Mouse (Mus musculus): Measurements from ENCODE around the gene Zfp3.

The Zfp3 gene

DNA sequence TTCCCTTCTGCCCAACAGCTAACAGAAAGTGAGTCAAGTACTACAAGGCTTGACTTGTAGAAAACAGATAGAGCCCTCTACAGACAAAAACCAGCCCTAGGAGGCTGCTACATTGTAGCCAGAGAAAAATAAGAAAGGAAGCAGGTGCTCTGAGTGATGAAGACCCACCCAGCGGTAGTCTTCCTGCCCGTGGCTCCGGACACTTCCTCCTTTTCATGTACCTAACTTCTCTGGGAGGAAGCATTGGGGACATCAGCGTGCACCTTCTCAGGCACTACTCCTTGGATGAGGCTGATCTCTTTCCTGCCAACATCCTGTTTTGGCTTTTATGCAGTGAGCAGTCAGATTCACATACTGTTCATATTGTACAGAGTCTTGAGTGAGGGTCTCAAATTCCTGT, 42.7 kb downstream of the Zfp3 start:
- DNase-seq (ENCODE audit: extremely low spot score, low read depth, low spot score), result no peak

DNA sequence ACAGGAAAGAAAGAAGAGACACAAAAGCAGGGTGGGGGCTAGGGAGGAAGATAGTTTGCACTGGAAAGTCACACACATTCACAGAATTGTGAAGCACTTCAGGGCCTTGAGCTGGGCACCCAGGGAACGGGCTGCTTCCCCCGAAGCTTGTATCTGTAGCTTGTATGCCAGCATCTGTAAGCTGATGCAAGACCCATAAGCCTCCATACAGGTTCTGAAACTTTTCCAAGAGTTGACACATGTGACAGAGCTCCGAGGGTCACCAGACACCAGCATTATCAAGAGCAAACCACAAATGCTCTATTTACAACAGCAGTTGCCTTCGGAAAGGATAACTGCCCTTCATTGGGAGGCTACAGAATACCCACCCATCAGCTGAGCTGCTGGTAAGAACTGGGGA, 43.6 kb downstream of the Zfp3 start:
- no peak for DNase-seq (ENCODE audit: extremely low spot score, low read depth, low spot score)

DNA sequence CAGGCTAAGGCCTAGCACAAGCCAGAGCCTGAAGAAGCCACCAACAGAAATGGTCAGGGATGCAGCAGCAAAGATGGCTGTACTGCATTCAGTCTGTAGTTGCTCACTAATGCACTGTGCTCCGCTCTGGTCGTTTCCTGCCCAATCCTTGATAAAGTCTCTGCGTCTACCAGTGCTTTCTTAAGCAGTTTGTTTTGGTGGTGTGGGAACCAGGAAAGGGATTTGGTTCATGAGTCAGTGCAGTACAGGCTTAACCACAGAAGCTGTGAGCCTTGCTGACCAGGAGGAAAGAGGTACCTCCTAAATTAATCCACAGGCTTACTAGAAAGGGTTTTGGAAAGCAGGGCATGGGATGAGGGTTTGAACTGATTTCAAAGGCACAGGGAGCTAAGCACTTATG, 44.1 kb downstream of the Zfp3 start:
- DNase-seq (ENCODE audit: extremely low spot score, low read depth, low spot score), result no peak

DNA sequence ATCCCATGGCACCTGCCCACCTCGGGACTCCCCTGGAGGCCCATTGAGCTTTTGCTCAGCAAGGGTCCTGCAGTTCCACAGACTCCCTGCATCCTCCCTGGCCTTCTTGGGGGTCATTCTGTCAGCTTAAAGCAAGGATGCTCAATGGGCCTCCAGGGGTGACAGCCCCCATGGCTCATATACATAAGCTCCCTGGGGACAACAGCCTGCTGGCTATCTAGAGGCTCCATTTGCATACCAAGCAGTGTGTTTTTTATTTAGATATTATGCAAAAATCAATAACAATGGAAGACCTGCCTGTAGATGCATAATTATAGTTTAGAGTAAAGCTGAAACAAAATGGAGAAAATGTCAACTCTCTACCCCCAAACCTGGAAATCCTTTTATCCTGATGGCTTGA, 45.0 kb downstream of the Zfp3 start:
- no peak for DNase-seq (ENCODE audit: extremely low spot score, low read depth, low spot score)

DNA sequence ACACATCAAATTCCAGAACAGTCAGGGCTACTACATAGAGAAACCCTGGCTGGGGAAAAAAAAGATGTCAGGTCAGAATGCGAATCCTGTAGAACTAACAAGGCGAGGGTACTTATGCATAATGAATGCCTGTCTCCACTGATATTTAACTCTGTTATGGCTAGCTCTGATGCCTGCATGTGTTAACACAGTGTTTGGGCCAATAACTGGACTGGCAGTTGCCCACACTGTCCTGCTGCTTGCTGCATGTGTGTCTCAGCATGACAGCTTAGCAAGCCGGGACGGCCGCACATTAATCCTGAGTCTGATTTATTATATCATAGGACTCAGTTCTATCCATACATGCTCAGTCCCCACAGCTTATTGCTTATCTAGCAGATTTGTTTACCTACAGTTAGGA, 47.0 kb downstream of the Zfp3 start:
- no peak for DNase-seq (ENCODE audit: extremely low spot score, low read depth, low spot score)

DNA sequence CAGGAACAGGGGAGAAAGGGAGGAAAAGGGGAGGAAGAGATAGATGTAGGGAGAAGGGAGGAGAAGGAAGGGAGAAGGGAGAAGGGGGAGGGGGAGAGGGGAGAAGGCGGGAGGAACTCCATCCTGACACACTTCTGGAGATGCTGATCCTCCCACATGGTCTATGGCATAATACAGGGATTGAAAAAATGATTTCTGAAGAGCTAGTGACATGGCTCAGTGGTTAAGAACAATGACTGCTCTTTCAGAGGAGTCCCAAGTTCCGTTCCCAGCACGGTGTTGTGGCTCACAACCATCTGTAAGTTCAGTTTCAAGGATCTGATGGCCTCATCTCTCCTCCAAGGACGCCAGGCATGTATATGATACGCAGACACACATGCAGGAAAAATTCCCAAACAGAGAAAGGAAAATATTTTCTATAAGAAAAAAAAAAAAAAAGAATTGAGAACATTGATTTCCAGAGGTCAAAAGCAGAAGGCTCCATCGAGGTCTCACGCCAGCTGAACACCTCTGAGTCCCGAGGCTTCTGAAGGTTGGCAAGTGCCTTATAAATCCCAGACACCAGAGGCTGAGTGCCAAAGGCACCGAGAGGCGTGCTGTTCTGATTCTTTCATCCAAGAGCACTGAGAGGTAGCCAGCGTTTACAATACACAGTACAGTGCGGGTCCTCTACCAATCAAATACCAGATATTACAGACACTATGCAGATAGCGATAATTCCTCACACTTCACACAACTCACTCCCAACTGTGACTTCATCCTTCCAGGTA, 47.6 kb downstream of the Zfp3 start:
- no peak for DNase-seq (ENCODE audit: extremely low spot score, low read depth, low spot score)

DNA sequence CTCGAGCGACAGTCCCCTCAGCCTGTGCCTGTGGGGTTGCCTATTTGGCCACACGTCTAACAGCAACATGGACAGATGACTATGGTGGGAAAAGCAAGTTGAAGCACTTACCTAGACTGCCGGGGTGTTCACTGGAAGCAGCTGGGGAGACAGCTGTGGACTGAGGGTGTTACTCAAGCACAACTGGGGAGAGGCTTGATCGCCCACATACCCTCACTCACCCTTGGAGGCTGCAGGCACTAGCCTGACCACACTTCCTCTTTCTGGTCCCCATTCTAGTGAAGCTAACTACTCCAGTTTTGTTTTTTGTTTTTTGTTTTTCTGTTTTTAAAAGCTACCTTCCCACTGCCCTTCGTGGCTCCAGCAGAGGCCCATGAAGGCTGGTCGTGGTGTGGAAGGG, 48.4 kb downstream of the Zfp3 start, which contains the start of gene Scimp:
Scimp (minus strand) TSS at position 222 of the 400 bp plus-strand sequence.
- DNase-seq (ENCODE audit: extremely low spot score, low read depth, low spot score), result no peak

DNA sequence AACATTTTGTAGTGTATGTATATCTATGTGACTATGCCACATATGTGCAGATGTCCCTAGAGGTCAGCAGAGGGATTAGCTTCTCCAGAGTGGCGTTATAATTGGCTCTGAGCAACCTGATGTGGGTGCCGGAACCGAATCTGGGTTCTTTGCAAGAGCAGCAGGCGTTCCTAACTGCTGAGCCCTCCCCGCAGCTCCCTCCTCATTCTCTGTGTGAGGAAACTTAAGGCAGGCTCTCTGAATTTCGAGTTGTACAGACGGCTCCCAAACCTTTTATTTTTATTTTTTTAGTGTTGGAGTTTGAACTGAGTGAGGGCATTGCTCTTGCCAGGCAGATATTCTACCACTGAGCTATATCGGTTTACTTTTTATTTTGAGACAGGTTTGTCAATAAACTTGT, 51.1 kb downstream of the Zfp3 start:
- no peak for DNase-seq (ENCODE audit: extremely low spot score, low read depth, low spot score)

DNA sequence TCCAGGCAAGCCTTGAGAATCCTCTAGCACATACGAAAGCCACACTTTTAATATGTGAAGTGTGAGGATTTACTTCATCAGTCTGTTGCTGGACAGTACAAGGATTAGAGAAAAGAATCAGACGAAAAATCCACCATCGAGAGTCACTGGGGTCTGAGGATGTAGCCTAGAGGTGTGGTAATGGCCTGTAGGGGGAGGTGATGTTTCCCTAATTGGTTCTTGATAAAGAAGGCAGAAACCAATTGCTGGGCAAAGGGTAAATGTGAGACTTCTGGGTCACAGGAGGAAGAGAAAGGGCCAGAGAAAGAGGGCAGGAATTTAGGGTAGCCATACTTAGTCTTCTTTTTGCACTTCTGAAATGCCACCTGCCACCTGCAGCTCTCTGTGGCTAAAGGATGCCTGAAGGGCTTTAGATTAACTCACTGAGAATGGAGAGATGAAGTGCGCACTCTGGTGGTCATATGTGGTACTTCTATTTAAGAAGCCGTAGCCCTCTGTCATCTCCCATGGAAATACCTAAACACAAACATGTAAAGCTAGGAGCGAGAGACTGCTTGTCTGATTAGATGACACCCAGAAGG, 51.6 kb downstream of the Zfp3 start:
- DNase-seq (ENCODE audit: extremely low spot score, low read depth, low spot score), result peak; percentile 73

DNA sequence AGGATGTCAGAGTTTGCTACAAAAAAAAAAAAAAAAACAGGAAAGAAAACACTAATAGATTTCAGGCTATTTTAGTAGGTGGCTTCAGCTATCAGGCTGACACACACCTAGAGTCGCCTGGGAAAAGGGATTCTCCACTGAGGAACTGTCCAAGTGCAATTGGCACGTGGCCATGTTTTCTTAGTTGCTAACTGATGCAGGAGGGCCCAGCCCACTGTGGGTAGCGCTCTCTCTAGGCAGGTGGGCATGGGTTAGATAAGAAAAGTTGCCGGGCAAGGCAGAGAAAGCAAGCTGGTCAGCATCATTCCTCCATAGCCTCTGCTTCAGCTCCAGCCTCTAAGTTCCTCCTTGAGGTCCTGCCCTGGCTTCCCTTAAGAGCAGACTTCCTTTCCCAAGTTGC, 52.8 kb downstream of the Zfp3 start:
- DNase-seq (ENCODE audit: extremely low spot score, low read depth, low spot score), result no peak

DNA sequence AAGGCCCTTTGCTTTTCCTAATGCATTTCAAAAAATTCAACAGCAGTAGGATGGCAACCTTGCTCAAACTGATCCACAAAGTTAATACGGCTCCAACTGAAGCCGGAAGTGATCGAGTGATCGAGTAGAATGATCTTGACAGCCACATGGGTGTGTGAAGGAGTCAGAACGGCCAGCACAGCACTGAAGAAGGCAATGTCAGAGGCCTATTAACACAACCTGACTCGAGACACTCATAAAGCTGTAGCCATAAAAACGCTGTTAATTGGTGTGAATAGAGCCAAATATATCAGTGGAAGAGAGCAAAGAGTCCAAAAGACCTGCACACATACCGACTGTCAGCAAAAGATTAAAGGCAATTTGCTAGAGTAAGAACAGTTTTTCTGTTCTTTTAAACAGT, 56.1 kb downstream of the Zfp3 start:
- DNase-seq (ENCODE audit: extremely low spot score, low read depth, low spot score), result no peak

DNA sequence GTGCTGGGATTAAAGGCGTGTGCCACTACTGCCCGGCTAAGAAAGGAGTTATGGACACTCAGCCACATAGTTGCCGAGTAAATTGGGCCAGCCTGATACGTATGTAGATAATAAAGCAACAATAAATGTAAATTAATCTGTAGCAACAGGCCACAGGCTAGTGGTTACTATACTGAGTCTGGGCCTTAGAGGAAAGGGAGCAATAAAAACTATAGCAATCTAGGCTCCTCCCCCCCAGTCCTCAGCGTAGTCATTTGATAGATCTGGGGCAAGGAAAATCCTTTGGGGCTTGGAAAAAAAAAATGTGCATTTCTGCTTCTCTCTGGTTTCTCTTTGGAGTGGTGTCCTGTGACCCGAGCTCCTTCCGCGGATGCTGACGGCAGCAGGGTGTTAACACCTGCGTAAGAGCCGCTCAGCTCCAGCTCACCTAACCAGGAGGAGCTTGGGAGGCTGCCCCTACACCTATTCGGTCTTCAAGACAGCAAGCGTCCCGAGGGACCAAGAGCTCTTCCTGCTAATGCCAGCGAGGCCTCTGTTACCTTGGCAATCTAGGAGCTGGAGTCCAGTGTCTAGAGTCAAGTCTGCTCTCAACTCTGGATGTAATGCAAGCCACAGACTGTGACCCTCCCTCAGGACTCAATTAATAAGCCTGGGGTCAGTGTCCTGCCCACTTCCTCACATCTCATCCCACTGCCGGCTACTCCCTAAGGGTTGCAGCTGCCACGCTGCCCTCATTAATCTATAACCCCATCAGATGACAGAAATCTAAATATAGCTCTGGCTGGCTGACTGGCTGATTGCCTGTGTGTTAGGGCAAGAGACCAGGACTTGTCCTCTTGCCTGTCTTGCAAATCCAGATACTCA, 58.0 kb downstream of the Zfp3 start:
- no peak for DNase-seq (ENCODE audit: extremely low spot score, low read depth, low spot score)

All from hindlimb bud, embryonic 11.5 days (tissue).